Mouse (Mus musculus) heart, embryonic 14.5 days (tissue): Measurements from ENCODE around the gene Ifnar1. TPM values are rescaled to one million over a fixed set of nuclear protein-coding genes. Genes with fewer than 3 reads are reported as not detected.

Experiments used
- ATAC-seq: fragments of 200-750 bp; cut with Nextera tagmentation; 2 replicates; pipeline ENCODE4 v1.8.0; 2017; ENCODE audit warnings: low read depth, moderate TSS enrichment; ENCODE audit not compliant: insufficient number of reproducible peaks, insufficient read depth, low FRiP score
- H3K27ac ChIP-seq, 2 experiments: fragments of 200-500 bp in 1 of 2; fragments of 300-500 bp in 1 of 2; sonication (generic) in 1 of 2; replicated peaks in 1 of 2; 2 replicates each; pipeline ENCODE4 v1.5.1; 2012 to 2014; ENCODE audit warnings: low read depth in 2 of 2, low read length in 2 of 2, control low read depth in 1 of 2, mild to moderate bottlenecking in 1 of 2, mixed read lengths in 1 of 2; ENCODE audit not compliant: control insufficient read depth in 1 of 2, insufficient read depth in 1 of 2
- H3K27me3 ChIP-seq: fragments of 300-500 bp; sonication (generic); 2 replicates; pipeline ENCODE4 v1.6.1; 2014; ENCODE audit warnings: mild to moderate bottlenecking, low read length, control low read depth; ENCODE audit not compliant: control insufficient read depth, insufficient read depth
- H3K36me3 ChIP-seq: fragments of 300-500 bp; sonication (generic); 2 replicates; pipeline ENCODE4 v1.6.1; 2014; ENCODE audit warnings: mild to moderate bottlenecking, control low read depth, low read length, mixed read lengths; ENCODE audit not compliant: control insufficient read depth, insufficient read depth
- H3K4me1 ChIP-seq, 2 experiments: fragments of 200-500 bp in 1 of 2; fragments of 300-500 bp in 1 of 2; sonication (generic) in 1 of 2; 2 replicates each; pipeline ENCODE4 v1.6.1; 2012 to 2014; ENCODE audit warnings: low read length in 2 of 2, control low read depth in 1 of 2, mixed read lengths in 1 of 2; ENCODE audit not compliant: control insufficient read depth in 2 of 2, insufficient read depth in 2 of 2
- H3K4me2 ChIP-seq: fragments of 300-500 bp; sonication (generic); 2 replicates; pipeline ENCODE4 v1.6.1; 2014; ENCODE audit warnings: mild to moderate bottlenecking, low read length
- H3K4me3 ChIP-seq, 2 experiments: fragments of 200-500 bp in 1 of 2; fragments of 300-500 bp in 1 of 2; sonication (generic) in 1 of 2; 2 replicates each; pipeline ENCODE4 v1.5.1; 2012 to 2014; ENCODE audit warnings: low read length in 2 of 2, mild to moderate bottlenecking in 2 of 2, control low read depth in 1 of 2, low read depth in 1 of 2, moderate library complexity in 1 of 2; ENCODE audit not compliant: control insufficient read depth in 1 of 2, insufficient read depth in 1 of 2
- H3K9ac ChIP-seq: fragments of 300-500 bp; sonication (generic); 2 replicates; pipeline ENCODE4 v1.6.1; 2014; ENCODE audit warnings: mild to moderate bottlenecking, low read length
- H3K9me3 ChIP-seq: fragments of 300-500 bp; sonication (generic); 2 replicates; pipeline ENCODE4 v1.6.1; 2016; ENCODE audit warnings: low read length, control low read depth; ENCODE audit not compliant: control insufficient read depth
- WGBS: fragments of 180-500 bp; shearing (Covaris S2); extraction: QIAGEN DNeasy Blood & Tissue Kit; methylation state at CpG from one replicate; pipeline ENCODE4 v1.1.7; 2014; 5-methylcytosine and 5-hydroxymethylcytosine counted together
- polyA plus RNA-seq: library from polyadenylated mRNA; unstranded; fragments of >200 nt; fragmentation: Nextera tagmentation; extraction: Ambion mirVana; gene quantifications from 2 replicates; pipeline ENCODE4 v1.2.1, GENCODE M21; 2014

Ifnar1 gene
- polyA plus RNA-seq, 1 experiment from 2014 or later = 45.1 TPM

GRCm38 (mm10) chr16:91466566-91466965 is 18.5 kb upstream of the Ifnar1 start:
- no peak overlapping the region for H3K4me3 ChIP-seq
- 54% methylated on average over 6 of the region's 6 CpGs for WGBS
- no peak for ATAC-seq
- no peaks in the 10 kb centered on the region for H3K36me3 ChIP-seq
- peaks cover 4% of the 10 kb centered on the region; the same call in 1 of the 2 replicates for H3K9me3 ChIP-seq
- 0 out of 4 replicates have a peak overlapping the region, but pooled peaks of 1 of the 2 experiments have one; percentile 27 for H3K27ac ChIP-seq
- no peaks in the 10 kb centered on the region for H3K27me3 ChIP-seq
- peaks cover 11 to 16% of the 10 kb centered on the region in 2 experiments for H3K4me1 ChIP-seq
- H3K4me2 ChIP-seq = no peak overlapping the region; the same call in 1 of the 2 replicates
- H3K9ac ChIP-seq = no peak overlapping the region

GRCm38 (mm10) chr16:91470470-91470869 is 14.6 kb upstream of the Ifnar1 start:
- no peaks in the 10 kb centered on the region for H3K36me3 ChIP-seq
- no peak for ATAC-seq
- H3K27me3 ChIP-seq = no peaks in the 10 kb centered on the region
- no peak overlapping the region for H3K9ac ChIP-seq
- H3K4me2 ChIP-seq = no peak overlapping the region
- no peak overlapping the region for H3K27ac ChIP-seq
- peaks cover 4% of the 10 kb centered on the region; the same call in 1 of the 2 replicates for H3K9me3 ChIP-seq
- H3K4me1 ChIP-seq = peaks cover 4 to 5% of the 10 kb centered on the region in 2 experiments; a peak in 3 of 4 replicates
- 66% methylated on average over 3 of the region's 3 CpGs for WGBS
- H3K4me3 ChIP-seq = no peak overlapping the region

- Histone ChIP-seq H3K27me3 (no peaks in the 10 kb centered on the region), H3K36me3 (no peaks in the 10 kb centered on the region), H3K4me2 (no peak overlapping the region), H3K27ac (no peak overlapping the region), H3K9ac (no peak overlapping the region), H3K4me3 (no peak overlapping the region), H3K9me3 (peaks cover 4% of the 10 kb centered on the region; the same call in 1 of the 2 replicates), H3K4me1 (peaks cover 0 to 3% of the 10 kb centered on the region in 2 experiments; a peak in 1 of 4 replicates)
- no peak for ATAC-seq
- 71% methylated on average over 6 of the region's 6 CpGs for WGBS
Measured at GRCm38 (mm10) chr16:91471481-91471880, 13.6 kb upstream of the Ifnar1 start.

GRCm38 (mm10) chr16:91475753-91476152 is 9.3 kb upstream of the Ifnar1 start:
- H3K27me3 ChIP-seq = no peaks in the 10 kb centered on the region
- ATAC-seq = no peak
- no peak overlapping the region for H3K4me2 ChIP-seq
- H3K9me3 ChIP-seq = no peaks in the 10 kb centered on the region
- no peak overlapping the region for H3K27ac ChIP-seq
- H3K4me1 ChIP-seq = no peaks in the 10 kb centered on the region
- H3K4me3 ChIP-seq = no peak overlapping the region
- no peak overlapping the region for H3K9ac ChIP-seq
- H3K36me3 ChIP-seq = no peaks in the 10 kb centered on the region
- 45% methylated on average over 7 of the region's 7 CpGs for WGBS

GRCm38 (mm10) chr16:91478067-91478466 is 7.0 kb upstream of the Ifnar1 start:
- no peak overlapping the region for H3K4me3 ChIP-seq
- H3K4me1 ChIP-seq = no peaks in the 10 kb centered on the region
- 55% methylated on average over 1 of the region's 1 CpGs for whole genome bisulfite sequencing
- no peak overlapping the region for H3K4me2 ChIP-seq
- no peak overlapping the region for H3K9ac ChIP-seq
- no peaks in the 10 kb centered on the region for H3K9me3 ChIP-seq
- ATAC-seq = no peak
- H3K36me3 ChIP-seq = no peaks in the 10 kb centered on the region
- no peaks in the 10 kb centered on the region for H3K27me3 ChIP-seq
- H3K27ac ChIP-seq = no peak overlapping the region

GRCm38 (mm10) chr16:91480517-91480916 is 4.5 kb upstream of the Ifnar1 start:
- Histone ChIP-seq H3K4me2 (no peak overlapping the region), H3K9ac (no peak overlapping the region), H3K27ac (no peak overlapping the region), H3K36me3 (no peaks in the 10 kb centered on the region), H3K4me1 (peaks cover 3% of the 10 kb centered on the region in 2 experiments; a peak in 2 of 4 replicates), H3K4me3 (no peak overlapping the region), H3K27me3 (no peaks in the 10 kb centered on the region), H3K9me3 (no peaks in the 10 kb centered on the region)
- ATAC-seq = no peak

GRCm38 (mm10) chr16:91484387-91484786 is 651 bp upstream of the Ifnar1 start:
- Histone ChIP-seq H3K27ac (peak overlapping the region; percentile 86 to 95), H3K27me3 (no peaks in the 10 kb centered on the region), H3K9ac (peak overlapping the region; percentile 64), H3K9me3 (no peaks in the 10 kb centered on the region), H3K4me2 (peak overlapping the region; percentile 72), H3K4me3 (peak overlapping the region; percentile 90 to 95), H3K36me3 (peaks cover 12% of the 10 kb centered on the region; the same call in 1 of the 2 replicates), H3K4me1 (peaks cover 5 to 11% of the 10 kb centered on the region in 2 experiments)
- WGBS = 45% methylated on average over 17 of the region's 17 CpGs
- ATAC-seq = no peak

GRCm38 (mm10) chr16:91485841-91486240 is 803 bp downstream of the Ifnar1 start:
- peaks cover 27% of the 10 kb centered on the region for H3K36me3 ChIP-seq
- H3K9me3 ChIP-seq = no peaks in the 10 kb centered on the region
- peak overlapping the region; percentile 93 to 95 for H3K27ac ChIP-seq
- no peak for ATAC-seq
- H3K4me1 ChIP-seq = peaks cover 5 to 11% of the 10 kb centered on the region in 2 experiments
- WGBS = 30% methylated on average over 5 of the region's 5 CpGs
- no peaks in the 10 kb centered on the region for H3K27me3 ChIP-seq
- peak overlapping the region; percentile 95 for H3K9ac ChIP-seq
- H3K4me2 ChIP-seq = peak overlapping the region; percentile 73
- H3K4me3 ChIP-seq = peak overlapping the region; percentile 90 to 95; a peak in 3 of 4 replicates
